Mouse (Mus musculus): ENCODE results near the gene Sox5. TPM values are rescaled to one million over a fixed set of nuclear protein-coding genes. Genes with fewer than 3 reads are reported as not detected.

Sox5 gene
- total and polyA plus RNA-seq, 3 experiments, result 0.08 to 0.47 (median 0.46) TPM

GRCm38 (mm10) chr6:144513761-144514160 is 268.0 kb downstream of the Sox5 start:
- H3K36me3 ChIP-seq (replicated peaks in 1 of 2; ENCODE audit: control insufficient read depth in 1 of 2, insufficient read depth in 1 of 2, low read length in 1 of 2), result no peaks in the 10 kb centered on the region
- dilution Hi-C loops (cut with MboI; ENCODE audit: extremely low pct_ligation_motif_present, extremely low pct_unique_long_range_greater_than_20kb, low sequenced_read_pairs) (no loop called here), in situ Hi-C loops (cut with MboI; ENCODE audit: low pct_ligation_motif_present, low pct_unique_long_range_greater_than_20kb, low sequenced_read_pairs) (no loop called here)
- TF ChIP-seq POLR2AphosphoS2 (IDR thresholded peaks at IDR 0.05; ENCODE audit: low read depth, low read length), result no peak
- TF ChIP-seq USF1 (IDR thresholded peaks at IDR 0.05; ENCODE audit: low read depth, low read length), result no peak
- no peak for TF ChIP-seq HCFC1 (IDR thresholded peaks at IDR 0.05; ENCODE audit: low read depth, low read length)
- no peak for TF ChIP-seq RCOR1 (conservative IDR thresholded peaks at IDR 0.05; ENCODE audit: low read depth, low read length)
- no peak for TF ChIP-seq MAZ (IDR thresholded peaks at IDR 0.05; ENCODE audit: low read depth, low read length)
- TF ChIP-seq ZC3H11A (IDR thresholded peaks at IDR 0.05; ENCODE audit: low read depth, low read length), result no peak
- no peak for TF ChIP-seq JUND (conservative IDR thresholded peaks at IDR 0.05; ENCODE audit: low read depth, low read length)
- no peak for TF ChIP-seq SIN3A (IDR thresholded peaks at IDR 0.05; ENCODE audit: low read length)
- no peak for TF ChIP-seq MXI1 (IDR thresholded peaks at IDR 0.05; ENCODE audit: low read depth, low read length)
- no peak for TF ChIP-seq BHLHE40 (IDR thresholded peaks at IDR 0.05; ENCODE audit: low read depth, low read length)
- no peak for TF ChIP-seq USF2 (conservative IDR thresholded peaks at IDR 0.05; ENCODE audit: low read depth, low read length)
- TF ChIP-seq SMC3 (IDR thresholded peaks at IDR 0.05; ENCODE audit: low read depth, low read length), result no peak
- no peak for TF ChIP-seq MYC (IDR thresholded peaks at IDR 0.05; ENCODE audit: low read depth, low read length)
- TF ChIP-seq ELF1 (IDR thresholded peaks at IDR 0.05; ENCODE audit: low read depth, low read length), result no peak
- no peak for TF ChIP-seq NELFE (IDR thresholded peaks at IDR 0.05; ENCODE audit: low read depth, low read length)
- H3K9me3 ChIP-seq (replicated peaks; ENCODE audit: low read length), result no peaks in the 10 kb centered on the region
- H3K4me2 ChIP-seq (ENCODE audit: insufficient read depth, low read depth, poor library complexity, severe bottlenecking), result no peak overlapping the region
- no peak overlapping the region for H3K27ac ChIP-seq (ENCODE audit: insufficient read depth, low read depth)
- H3K27me3 ChIP-seq (replicated peaks), result no peaks in the 10 kb centered on the region
- H3K79me2 ChIP-seq (replicated peaks; ENCODE audit: control insufficient read depth, extremely low read depth, insufficient read depth, poor library complexity, severe bottlenecking), result no peaks in the 10 kb centered on the region
- no peak overlapping the region for H3K4me3 ChIP-seq (replicated peaks in 1 of 3; ENCODE audit: low read depth in 2 of 3, low read length in 2 of 3, poor library complexity in 1 of 3)
- no peak for DNase-seq (ENCODE audit: extremely low read depth)
- H3K9ac ChIP-seq (ENCODE audit: insufficient read depth, low read depth), result no peak overlapping the region
- H3K4me1 ChIP-seq (ENCODE audit: control insufficient read depth in 1 of 2, insufficient read depth in 2 of 2), result peaks cover 0 to 10% of the 10 kb centered on the region in 2 experiments; a peak in 2 of 4 replicates

- no peaks in the 10 kb centered on the region for H3K9me3 ChIP-seq (replicated peaks; ENCODE audit: low read length)
- dilution Hi-C loops (cut with MboI; ENCODE audit: extremely low pct_ligation_motif_present, extremely low pct_unique_long_range_greater_than_20kb, low sequenced_read_pairs), result no loop called here
- no peak for TF ChIP-seq BHLHE40 (IDR thresholded peaks at IDR 0.05; ENCODE audit: low read depth, low read length)
- TF ChIP-seq NRF1 (IDR thresholded peaks at IDR 0.05; ENCODE audit: low read depth, low read length), result no peak
- TF ChIP-seq HCFC1 (IDR thresholded peaks at IDR 0.05; ENCODE audit: low read depth, low read length), result no peak
- no peak for TF ChIP-seq MAX (IDR thresholded peaks at IDR 0.05; ENCODE audit: low read length)
- no peak for TF ChIP-seq TBP (conservative IDR thresholded peaks at IDR 0.05; ENCODE audit: low read depth, low read length)
- TF ChIP-seq CHD1 (IDR thresholded peaks at IDR 0.05; ENCODE audit: low read depth, low read length), result no peak
- no peak for TF ChIP-seq CHD2 (IDR thresholded peaks at IDR 0.05; ENCODE audit: low read length)
- no peak for TF ChIP-seq MEF2A (IDR thresholded peaks at IDR 0.05; ENCODE audit: borderline replicate concordance, low read depth, low read length)
- no peak for TF ChIP-seq TCF12 (IDR thresholded peaks at IDR 0.05; ENCODE audit: low read depth, low read length)
- TF ChIP-seq ZNF384 (IDR thresholded peaks at IDR 0.05; ENCODE audit: low read depth, low read length), result no peak
- TF ChIP-seq MAFK (IDR thresholded peaks at IDR 0.05; ENCODE audit: insufficient replicate concordance, low read length), result no peak
- TF ChIP-seq POLR2AphosphoS2 (IDR thresholded peaks at IDR 0.05; ENCODE audit: low read depth, low read length), result no peak
- no peak for TF ChIP-seq SMC3 (IDR thresholded peaks at IDR 0.05; ENCODE audit: low read depth, low read length)
- TF ChIP-seq EP300 (IDR thresholded peaks at IDR 0.05; ENCODE audit: low read length), result no peak
- TF ChIP-seq ZMIZ1 (IDR thresholded peaks at IDR 0.05; ENCODE audit: low read depth, low read length), result no peak
- no peak for TF ChIP-seq JUN (IDR thresholded peaks at IDR 0.05; ENCODE audit: insufficient read depth, low read depth, low read length)
- TF ChIP-seq ETS1 (conservative IDR thresholded peaks at IDR 0.05; ENCODE audit: low read depth, low read length), result no peak
- TF ChIP-seq RCOR1 (conservative IDR thresholded peaks at IDR 0.05; ENCODE audit: low read depth, low read length), result no peak
- H3K4me3 ChIP-seq (replicated peaks in 1 of 3; ENCODE audit: low read depth in 2 of 3, low read length in 2 of 3, poor library complexity in 1 of 3), result no peak overlapping the region
- no peaks in the 10 kb centered on the region for H3K27me3 ChIP-seq (replicated peaks)
- DNase-seq (ENCODE audit: extremely low read depth), result no peak
- peaks cover 0 to 10% of the 10 kb centered on the region in 2 experiments; a peak in 2 of 4 replicates for H3K4me1 ChIP-seq (ENCODE audit: control insufficient read depth in 1 of 2, insufficient read depth in 2 of 2)
- in situ Hi-C loops (cut with MboI; ENCODE audit: low pct_ligation_motif_present, low pct_unique_long_range_greater_than_20kb, low sequenced_read_pairs), result no loop called here
- H3K9ac ChIP-seq (ENCODE audit: insufficient read depth, low read depth), result no peak overlapping the region
- H3K79me2 ChIP-seq (replicated peaks; ENCODE audit: control insufficient read depth, extremely low read depth, insufficient read depth, poor library complexity, severe bottlenecking), result no peaks in the 10 kb centered on the region
- H3K4me2 ChIP-seq (ENCODE audit: insufficient read depth, low read depth, poor library complexity, severe bottlenecking), result no peak overlapping the region
- H3K36me3 ChIP-seq (replicated peaks in 1 of 2; ENCODE audit: control insufficient read depth in 1 of 2, insufficient read depth in 1 of 2, low read length in 1 of 2), result no peaks in the 10 kb centered on the region
- no peak overlapping the region for H3K27ac ChIP-seq (ENCODE audit: insufficient read depth, low read depth)
Observed at GRCm38 (mm10) chr6:144511925-144512324, 269.9 kb downstream of the Sox5 start.

Measured in CH12.LX (cell line).